Mouse (Mus musculus) lung, postnatal 14 days (tissue): ENCODE measurements around the gene Phlpp1.

Source experiments
- DNase-seq: peaks from one replicate; pipeline ENCODE4 v3.0.0; 2021

Phlpp1 gene

GRCm38 (mm10) chr1:106400900-106401634 is 229.5 kb downstream of the Phlpp1 start:
- peak; percentile 49 for DNase-seq

- DNase-seq: no peak
Observed at GRCm38 (mm10) chr1:106403011-106403501, 231.5 kb downstream of the Phlpp1 start.

- DNase-seq: no peak
Observed at GRCm38 (mm10) chr1:106406852-106407251, 235.3 kb downstream of the Phlpp1 start.

GRCm38 (mm10) chr1:106407963-106408440 is 236.4 kb downstream of the Phlpp1 start:
- DNase-seq: peak; percentile 54

- no peak for DNase-seq
Observed at GRCm38 (mm10) chr1:106410858-106411257, 239.3 kb downstream of the Phlpp1 start.

- peak; percentile 44 for DNase-seq
Observed at GRCm38 (mm10) chr1:106425128-106425936, 253.8 kb downstream of the Phlpp1 start.

- no peak for DNase-seq
Observed at GRCm38 (mm10) chr1:106428170-106428569, 256.6 kb downstream of the Phlpp1 start.

GRCm38 (mm10) chr1:106428580-106428979 is 257.0 kb downstream of the Phlpp1 start:
- no peak for DNase-seq

GRCm38 (mm10) chr1:106433580-106433979 is 262.0 kb downstream of the Phlpp1 start:
- DNase-seq: no peak
